Mouse (Mus musculus): Measurements from ENCODE around the gene Ltbp1. TPM values are rescaled to one million over a fixed set of nuclear protein-coding genes. Genes with fewer than 3 reads are reported as not detected.

Ltbp1 gene
- total and polyA plus RNA-seq, 3 experiments = 0.01 to 0.04 TPM; not detected in 1

DNA sequence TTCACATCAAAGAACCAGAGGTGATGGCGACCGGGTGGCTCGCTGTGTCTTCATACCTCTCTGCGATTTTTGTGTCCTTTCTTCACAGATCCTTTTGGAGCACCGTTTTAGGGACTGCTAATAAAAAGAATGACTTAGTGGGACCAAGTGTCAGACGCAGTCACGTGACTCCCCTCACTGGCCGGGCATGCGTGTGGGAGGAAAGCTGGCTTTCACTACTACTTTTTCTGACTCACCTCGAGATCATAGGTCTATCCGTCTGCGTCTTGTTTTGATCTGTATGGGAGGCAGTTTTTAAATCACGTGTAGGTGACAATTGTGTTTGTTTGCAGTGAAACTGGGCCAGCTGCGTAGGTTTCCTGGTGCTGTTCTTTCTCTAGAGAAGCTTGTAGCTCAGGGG, 28.0 kb downstream of the Ltbp1 start:
- H3K27ac ChIP-seq (ENCODE audit: control insufficient read depth, low read depth, low read length) = no peak overlapping the region
- H3K36me3 ChIP-seq (ENCODE audit: control insufficient read depth in 1 of 2, insufficient read depth in 2 of 2, low read length in 2 of 2) = no peaks in the 10 kb centered on the region
- H3K4me1 ChIP-seq (ENCODE audit: control insufficient read depth in 1 of 2, insufficient read depth in 2 of 2, low read length in 2 of 2) = no peaks in the 10 kb centered on the region
- no peak for TF ChIP-seq TAL1 (IDR thresholded peaks at IDR 0.05; ENCODE audit: low read length)
- no peak for TF ChIP-seq CHD2 (IDR thresholded peaks at IDR 0.05; ENCODE audit: low read length)
- TF ChIP-seq MXI1 (IDR thresholded peaks at IDR 0.05; ENCODE audit: low read depth, low read length) = no peak
- no peak for TF ChIP-seq NRF1 (IDR thresholded peaks at IDR 0.05; ENCODE audit: insufficient read depth, low read depth, low read length, poor library complexity, severe bottlenecking)
- no peak for TF ChIP-seq EP300 (IDR thresholded peaks at IDR 0.05; ENCODE audit: low read depth in 1 of 2, low read length in 2 of 2)
- no peak for TF ChIP-seq USF2 (IDR thresholded peaks at IDR 0.05; ENCODE audit: borderline replicate concordance in 1 of 2, insufficient read depth in 1 of 2, low read depth in 1 of 2, low read length in 2 of 2)
- TF ChIP-seq SIN3A (IDR thresholded peaks at IDR 0.05; ENCODE audit: low read length) = no peak
- DNase-seq (ENCODE audit: low read depth, low spot score) = no peak
- no peaks in the 10 kb centered on the region for H3K9me3 ChIP-seq (replicated peaks; ENCODE audit: insufficient read depth, low read length)
- no peak overlapping the region for H3K4me3 ChIP-seq (ENCODE audit: control insufficient read depth in 1 of 2, insufficient read depth in 1 of 2, low read depth in 2 of 2, low read length in 2 of 2)
- no peak overlapping the region for H3K9ac ChIP-seq (ENCODE audit: control insufficient read depth, low read depth, low read length, poor library complexity, severe bottlenecking)
- no peaks in the 10 kb centered on the region for H3K79me2 ChIP-seq (ENCODE audit: control insufficient read depth, insufficient read depth, low read length, poor library complexity)
- H3K27me3 ChIP-seq (ENCODE audit: control insufficient read depth in 1 of 2, insufficient read depth in 2 of 2, low read length in 2 of 2) = peaks cover 12 to 14% of the 10 kb centered on the region in 2 experiments; a peak in 3 of 4 replicates

DNA sequence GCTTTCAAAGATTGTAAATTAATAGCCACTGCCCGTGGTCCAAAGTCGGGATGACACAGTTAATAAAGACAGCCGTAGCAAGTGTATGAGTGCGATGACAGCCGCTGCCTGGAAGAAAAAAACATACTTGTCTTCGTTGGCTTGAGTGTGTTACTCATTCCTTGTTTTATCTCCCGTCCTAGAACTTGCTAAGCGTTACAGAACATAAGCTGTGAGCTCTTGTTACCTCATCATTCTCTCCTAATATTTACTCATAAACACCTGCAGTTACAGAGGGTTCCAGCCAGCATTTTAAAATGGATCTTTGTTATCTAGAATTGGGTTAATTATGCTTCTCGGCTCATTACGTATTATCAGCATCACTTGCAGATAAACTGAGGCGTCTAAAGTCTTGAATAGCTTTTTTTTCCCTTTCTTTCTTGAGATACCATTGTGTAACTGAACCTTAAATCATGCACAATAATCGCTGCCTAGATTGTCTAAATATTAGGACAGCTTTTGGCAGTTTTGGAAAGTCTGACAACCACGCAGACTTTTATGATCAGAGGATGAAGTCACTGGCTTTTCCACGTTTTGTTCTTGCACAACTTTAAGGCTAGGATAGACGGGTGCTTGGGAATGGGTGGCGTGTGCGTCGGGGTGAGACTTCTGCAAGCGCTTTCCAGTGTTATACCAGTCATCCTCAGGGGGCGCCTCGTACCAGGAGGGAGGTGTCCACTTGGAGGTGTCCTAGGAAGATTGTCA, 28.7 kb downstream of the Ltbp1 start:
- H3K36me3 ChIP-seq (ENCODE audit: control insufficient read depth in 1 of 2, insufficient read depth in 2 of 2, low read length in 2 of 2) = no peaks in the 10 kb centered on the region
- H3K9ac ChIP-seq (ENCODE audit: control insufficient read depth, low read depth, low read length, poor library complexity, severe bottlenecking) = no peak overlapping the region

More for the DNA sequence above, 28.7 kb downstream of the Ltbp1 start:
- Histone ChIP-seq H3K9me3 (replicated peaks; ENCODE audit: insufficient read depth, low read length) (no peaks in the 10 kb centered on the region), H3K27me3 (ENCODE audit: control insufficient read depth in 1 of 2, insufficient read depth in 2 of 2, low read length in 2 of 2) (peaks cover 12 to 14% of the 10 kb centered on the region in 2 experiments; a peak in 3 of 4 replicates), H3K79me2 (ENCODE audit: control insufficient read depth, insufficient read depth, low read length, poor library complexity) (no peaks in the 10 kb centered on the region), H3K4me3 (ENCODE audit: control insufficient read depth in 1 of 2, insufficient read depth in 1 of 2, low read depth in 2 of 2, low read length in 2 of 2) (no peak overlapping the region), H3K4me1 (ENCODE audit: control insufficient read depth in 1 of 2, insufficient read depth in 2 of 2, low read length in 2 of 2) (no peaks in the 10 kb centered on the region), H3K27ac (ENCODE audit: control insufficient read depth, low read depth, low read length) (no peak overlapping the region)
- no peak for TF ChIP-seq ZKSCAN1 (IDR thresholded peaks at IDR 0.05; ENCODE audit: low read depth, low read length)
- no peak for TF ChIP-seq NELFE (IDR thresholded peaks at IDR 0.05; ENCODE audit: low read depth, low read length)
- TF ChIP-seq TBP (IDR thresholded peaks at IDR 0.05; ENCODE audit: low read depth, low read length) = no peak
- TF ChIP-seq CHD1 (IDR thresholded peaks at IDR 0.05; ENCODE audit: low read depth, low read length) = no peak
- no peak for TF ChIP-seq MAZ (IDR thresholded peaks at IDR 0.05; ENCODE audit: low read depth, low read length)
- TF ChIP-seq MYB (IDR thresholded peaks at IDR 0.05; ENCODE audit: low read depth, low read length) = no peak
- no peak for TF ChIP-seq RCOR1 (IDR thresholded peaks at IDR 0.05; ENCODE audit: low read depth, low read length)
- TF ChIP-seq CHD2 (IDR thresholded peaks at IDR 0.05; ENCODE audit: low read length) = no peak
- no peak for TF ChIP-seq MYC (IDR thresholded peaks at IDR 0.05; ENCODE audit: low read depth, low read length)
- no peak for TF ChIP-seq POLR2A (IDR thresholded peaks at IDR 0.05; ENCODE audit: control insufficient read depth in 1 of 2, insufficient read depth in 1 of 2, low read depth in 1 of 2, low read length in 2 of 2, poor library complexity in 1 of 2)
- no peak for TF ChIP-seq USF2 (IDR thresholded peaks at IDR 0.05; ENCODE audit: borderline replicate concordance in 1 of 2, insufficient read depth in 1 of 2, low read depth in 1 of 2, low read length in 2 of 2)
- no peak for TF ChIP-seq GATA1 (IDR thresholded peaks at IDR 0.05; ENCODE audit: low read depth, low read length)
- no peak for TF ChIP-seq MAX (IDR thresholded peaks at IDR 0.05; ENCODE audit: low read length)
- TF ChIP-seq USF1 (IDR thresholded peaks at IDR 0.05; ENCODE audit: low read depth, low read length) = no peak
- no peak for TF ChIP-seq ETS1 (IDR thresholded peaks at IDR 0.05; ENCODE audit: low read depth, low read length)
- TF ChIP-seq NRF1 (IDR thresholded peaks at IDR 0.05; ENCODE audit: insufficient read depth, low read depth, low read length, poor library complexity, severe bottlenecking) = no peak
- no peak for TF ChIP-seq JUND (IDR thresholded peaks at IDR 0.05; ENCODE audit: low read depth, low read length)
- TF ChIP-seq TAL1 (IDR thresholded peaks at IDR 0.05; ENCODE audit: low read length) = no peak
- no peak for TF ChIP-seq MXI1 (IDR thresholded peaks at IDR 0.05; ENCODE audit: low read depth, low read length)
- no peak for TF ChIP-seq CTCF (IDR thresholded peaks at IDR 0.05 in 2 of 3, conservative IDR thresholded peaks at IDR 0.05 in 1 of 3; ENCODE audit: control insufficient read depth in 1 of 3, insufficient read depth in 1 of 3, low read depth in 2 of 3, low read length in 3 of 3, poor library complexity in 1 of 3, severe bottlenecking in 1 of 3)
- DNase-seq (ENCODE audit: low read depth, low spot score) = no peak

Data from MEL (cell line).